Mouse (Mus musculus) E14TG2a.4 (cell line): Measurements from ENCODE around the gene Med15.
"Not testable (repeated sequence)": the region's sequence is repeated elsewhere in the genome, so short reads cannot be mapped to it uniquely, and the experiment has no call there.

Experiments
- H3K27me3 ChIP-seq: 2 replicates; pipeline ENCODE4 v1.6.1; 2014; ENCODE audit warnings: low read length, control low read depth; ENCODE audit not compliant: insufficient read depth
- H3K36me3 ChIP-seq: 2 replicates; pipeline ENCODE4 v1.6.1; 2014; ENCODE audit warnings: low read length, control low read depth; ENCODE audit not compliant: insufficient read depth
- H3K4me1 ChIP-seq: replicated peaks from 2 replicates; pipeline ENCODE4 v1.6.1; 2014; ENCODE audit warnings: low read depth, low read length, control low read depth
- H3K4me3 ChIP-seq: replicated peaks from 2 replicates; pipeline ENCODE4 v1.5.1; 2014; ENCODE audit warnings: mild to moderate bottlenecking, low read length
- H3K9me3 ChIP-seq: 2 replicates; pipeline ENCODE4 v1.6.1; 2014; ENCODE audit warnings: low read length, control low read depth
- CTCF ChIP-seq: conservative IDR thresholded peaks from 2 replicates; pipeline ENCODE4 v1.5.1; 2014; ENCODE audit warnings: low read length
- NANOG ChIP-seq: IDR thresholded peaks from 2 replicates; pipeline ENCODE4 v1.6.1; 2014; ENCODE audit warnings: borderline replicate concordance, low read length, mixed read lengths
- POU5F1 ChIP-seq: IDR thresholded peaks from 2 replicates; pipeline ENCODE4 v1.6.1; 2014; ENCODE audit warnings: low read length, borderline replicate concordance

The Med15 gene

DNA sequence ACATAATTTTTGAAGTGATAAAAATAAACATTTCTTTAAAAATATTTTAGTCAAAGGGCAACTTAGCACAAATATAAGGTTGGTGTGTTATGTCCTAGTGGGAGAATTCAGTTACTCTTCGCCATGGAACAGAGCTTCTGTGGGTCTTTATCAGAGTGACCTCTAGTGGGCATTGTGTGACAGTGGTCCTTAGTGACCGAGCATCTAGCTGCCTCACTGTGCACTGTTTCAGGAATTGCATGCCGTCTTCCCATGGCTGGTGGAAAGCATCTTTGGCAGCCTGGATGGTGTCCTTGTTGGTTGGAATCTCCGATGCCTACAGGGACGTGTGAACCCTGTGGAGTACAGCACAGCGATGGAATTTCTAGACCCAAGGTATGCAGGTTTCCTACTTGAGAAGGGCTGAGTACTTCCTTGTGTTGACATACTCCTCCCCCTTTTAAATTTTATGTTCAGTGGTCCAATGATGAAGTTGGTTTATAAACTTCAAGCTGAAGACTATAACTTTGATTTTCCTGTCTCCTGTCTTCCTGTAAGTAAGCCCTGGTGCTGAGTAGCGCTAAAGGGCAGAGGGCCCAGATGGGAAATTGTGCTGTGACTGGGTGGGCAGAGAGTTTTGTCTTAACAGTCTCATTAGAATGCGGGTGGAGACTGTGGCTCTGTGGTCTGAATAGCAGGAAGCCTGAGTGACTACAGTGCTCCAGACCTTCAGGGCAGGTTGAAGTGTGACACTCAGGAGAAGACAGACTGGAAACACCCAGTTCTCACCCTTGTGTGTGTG, 107.0 kb downstream of the Med15 start:
- H3K4me1 ChIP-seq = peaks cover 45% of the 10 kb centered on the region
- TF ChIP-seq CTCF = peak; percentile 44
- no peak for TF ChIP-seq NANOG
- no peaks in the 10 kb centered on the region for H3K27me3 ChIP-seq
- H3K9me3 ChIP-seq = no peaks in the 10 kb centered on the region
- H3K36me3 ChIP-seq = peaks cover 96% of the 10 kb centered on the region
- no peak overlapping the region for H3K4me3 ChIP-seq

GRCm38 (mm10) chr16:17621936-17622335, 110.8 kb downstream of the Med15 start:
- TF ChIP-seq POU5F1 = no peak
- TF ChIP-seq CTCF = no peak
- TF ChIP-seq NANOG = no peak
- Histone ChIP-seq H3K4me3 (0 out of 2 replicates have a peak overlapping the region, but pooled peaks have one; percentile 10), H3K27me3 (no peaks in the 10 kb centered on the region), H3K36me3 (peaks cover 63% of the 10 kb centered on the region), H3K4me1 (peaks cover 59% of the 10 kb centered on the region), H3K9me3 (no peaks in the 10 kb centered on the region)

DNA sequence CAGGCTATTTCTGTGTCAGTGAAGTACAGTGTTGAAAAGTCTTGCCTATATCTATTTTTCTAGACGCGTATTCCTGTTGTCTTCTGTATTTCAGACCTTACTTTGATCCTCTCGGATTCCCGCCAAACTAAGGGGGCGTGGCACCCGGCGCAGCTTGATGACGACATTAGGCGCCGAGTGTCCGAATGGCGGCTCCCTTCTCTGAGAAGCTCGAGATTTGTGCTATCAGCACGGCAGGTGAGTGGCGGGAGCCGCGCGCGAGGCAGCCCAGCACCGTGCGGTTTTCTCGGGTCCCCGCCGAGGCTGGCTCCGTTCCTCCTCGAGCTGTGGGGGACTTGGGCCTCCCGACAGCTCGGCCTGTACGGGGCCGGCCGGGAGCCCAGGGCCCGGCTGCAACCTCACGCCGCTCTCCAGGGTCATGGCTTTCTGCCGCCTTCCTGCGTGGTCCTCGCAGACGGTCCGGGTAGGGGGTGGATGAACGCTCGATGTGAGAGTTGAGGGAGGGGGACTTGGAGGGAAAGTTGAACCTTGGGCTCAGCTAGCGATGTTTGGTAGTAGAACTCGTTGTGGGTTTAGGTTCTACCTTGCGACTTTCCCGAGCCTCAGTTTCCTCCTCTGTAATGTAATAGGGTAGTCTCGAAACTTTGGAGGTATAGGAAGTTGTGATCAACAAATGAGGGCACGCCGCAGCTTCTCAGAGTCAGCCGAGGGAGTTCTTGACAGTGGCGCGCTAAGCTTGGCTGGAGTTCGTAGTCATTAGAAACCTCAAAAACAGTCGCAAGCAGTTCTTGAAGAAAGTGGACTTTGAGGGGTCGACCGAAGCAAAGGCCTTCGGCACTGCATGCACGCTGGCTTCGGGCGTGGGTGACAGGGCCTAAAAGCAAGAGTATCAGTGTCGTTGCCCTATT, 113.2 kb downstream of the Med15 start, which contains the start of gene Smpd4:
Gene Smpd4, plus strand, starts transcription at position 157 of the 908 bp plus-strand sequence.
- no peak for TF ChIP-seq POU5F1
- TF ChIP-seq NANOG = no peak
- TF ChIP-seq CTCF = no peak

DNA sequence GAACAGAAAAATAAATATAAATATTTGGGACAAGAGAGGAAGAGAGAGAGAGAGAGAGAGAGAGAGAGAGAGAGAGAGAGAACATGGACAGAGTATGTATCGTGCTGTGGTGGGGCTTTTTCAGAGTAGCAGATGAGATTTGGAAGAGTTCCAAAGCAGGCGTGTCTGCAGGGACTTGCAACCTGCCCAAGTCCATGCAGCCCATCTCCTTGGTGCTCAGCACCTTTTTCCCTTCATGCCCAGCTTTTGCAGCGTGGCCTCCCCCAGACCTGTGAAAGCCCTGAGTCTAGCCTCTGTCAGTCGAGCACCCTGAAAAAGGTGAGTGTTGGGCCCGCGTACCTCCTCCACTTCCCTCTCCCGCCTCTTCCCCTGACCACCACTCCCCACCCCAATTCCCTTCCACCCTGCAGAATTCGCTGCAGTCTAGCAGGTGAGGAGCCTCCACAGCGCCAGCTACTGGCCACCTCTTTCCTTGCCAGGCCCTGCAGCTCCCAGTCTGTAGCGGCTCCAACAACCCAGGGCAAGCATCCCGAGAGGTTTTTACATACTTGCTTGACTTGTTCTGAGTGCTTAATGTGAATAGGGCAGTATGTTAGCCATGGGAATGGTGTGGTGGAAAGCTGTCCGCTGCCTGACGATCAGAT, 114.6 kb downstream of the Med15 start:
- Histone ChIP-seq H3K36me3 (peaks cover 25% of the 10 kb centered on the region), H3K9me3 (peaks cover 4% of the 10 kb centered on the region), H3K4me3 (peak overlapping the region; percentile 100), H3K4me1 (peaks cover 52% of the 10 kb centered on the region), H3K27me3 (no peaks in the 10 kb centered on the region)
- no peak for TF ChIP-seq NANOG
- peak; percentile 43; the same call in 1 of the 2 replicates for TF ChIP-seq POU5F1
- TF ChIP-seq CTCF = peak; percentile 99

More for the DNA sequence above, 113.2 kb downstream of the Med15 start, which contains the start of gene Smpd4:
- H3K36me3 ChIP-seq = peaks cover 39% of the 10 kb centered on the region
- H3K27me3 ChIP-seq = no peaks in the 10 kb centered on the region
- peaks cover 52% of the 10 kb centered on the region for H3K4me1 ChIP-seq
- peaks cover 3% of the 10 kb centered on the region for H3K9me3 ChIP-seq
- H3K4me3 ChIP-seq = peak within 1 kb of the TSS; percentile 100

DNA sequence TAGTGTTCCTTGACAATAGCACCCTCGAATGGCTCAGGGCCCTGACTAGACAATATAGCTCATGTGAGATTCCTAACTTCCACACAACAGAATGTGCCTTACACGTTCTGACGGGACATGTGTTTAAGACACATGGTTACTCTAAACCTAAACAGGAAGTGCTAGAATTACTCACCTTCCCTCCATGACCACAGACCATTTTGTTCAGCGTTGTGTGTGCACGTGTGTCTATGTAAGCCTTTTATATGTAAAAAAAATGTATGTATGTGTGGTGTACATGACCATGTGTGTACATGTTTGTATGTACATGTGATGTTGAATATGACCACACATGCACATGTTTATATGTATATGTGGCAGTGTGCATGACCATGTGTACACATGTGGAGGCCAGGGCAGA, 116.5 kb downstream of the Med15 start:
- H3K27me3 ChIP-seq = no peaks in the 10 kb centered on the region
- H3K9me3 ChIP-seq = peaks cover 7% of the 10 kb centered on the region
- H3K36me3 ChIP-seq = peaks cover 7% of the 10 kb centered on the region
- TF ChIP-seq CTCF = no peak
- no peak for TF ChIP-seq NANOG
- no peak for TF ChIP-seq POU5F1
- H3K4me1 ChIP-seq = peaks cover 40% of the 10 kb centered on the region
- H3K4me3 ChIP-seq = no peak overlapping the region

GRCm38 (mm10) chr16:17614740-17615139, 118.0 kb downstream of the Med15 start:
- peak; percentile 30 for TF ChIP-seq CTCF
- H3K4me3 ChIP-seq, H3K27me3 ChIP-seq, H3K36me3 ChIP-seq: not testable (repeated sequence)
- Histone ChIP-seq H3K9me3 (peaks cover 17% of the 10 kb centered on the region), H3K4me1 (peaks cover 26% of the 10 kb centered on the region)

GRCm38 (mm10) chr16:17611383-17611782, 121.3 kb downstream of the Med15 start:
- no peak for TF ChIP-seq NANOG
- no peak for TF ChIP-seq POU5F1
- no peak for TF ChIP-seq CTCF
- Histone ChIP-seq H3K27me3 (no peaks in the 10 kb centered on the region), H3K36me3 (no peaks in the 10 kb centered on the region), H3K4me1 (peaks cover under 1% of the 10 kb centered on the region; the same call in 1 of the 2 replicates), H3K9me3 (peaks cover 25% of the 10 kb centered on the region), H3K4me3 (no peak overlapping the region)

DNA sequence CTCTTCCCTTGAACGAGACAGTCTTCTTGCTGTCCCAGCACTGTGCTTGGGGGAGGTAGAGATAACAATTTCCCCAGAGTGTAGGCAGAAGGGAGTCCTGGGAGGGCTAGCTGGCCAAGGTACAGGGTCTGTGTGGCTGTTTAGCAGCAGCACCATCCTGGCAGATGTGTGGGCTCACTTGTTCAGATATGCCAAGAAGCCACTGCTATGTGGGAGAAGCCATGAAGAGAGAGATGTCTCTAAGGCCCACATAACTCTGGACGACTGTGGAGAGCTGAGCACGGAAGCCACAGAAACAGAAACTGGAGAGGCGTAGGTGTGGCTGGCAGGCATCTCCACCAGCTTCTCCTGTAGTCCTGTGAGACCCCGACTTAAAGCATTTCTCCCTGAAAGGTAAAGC, 127.0 kb downstream of the Med15 start:
- no peak overlapping the region for H3K4me3 ChIP-seq
- no peak for TF ChIP-seq CTCF
- no peak for TF ChIP-seq NANOG
- no peak for TF ChIP-seq POU5F1
- H3K36me3 ChIP-seq = no peaks in the 10 kb centered on the region
- H3K4me1 ChIP-seq = no peaks in the 10 kb centered on the region
- peaks cover 21% of the 10 kb centered on the region for H3K9me3 ChIP-seq
- no peaks in the 10 kb centered on the region for H3K27me3 ChIP-seq
